Mouse (Mus musculus) neural tube, embryonic 13.5 days (tissue): ENCODE results near the gene Crybb2. TPM values are rescaled to one million over a fixed set of nuclear protein-coding genes. Genes with fewer than 3 reads are reported as not detected.
"Not testable (repeated sequence)": the region's sequence is repeated elsewhere in the genome, so short reads cannot be mapped to it uniquely, and the experiment has no call there.

Source experiments
- ATAC-seq: fragments of 200-750 bp; cut with Nextera tagmentation; 2 replicates; pipeline ENCODE4 v1.8.0; 2017; ENCODE audit warnings: low read depth, mild to moderate bottlenecking, moderate TSS enrichment, moderate library complexity
- H3K27ac ChIP-seq: fragments of 300-500 bp; sonication (generic); replicated peaks from 2 replicates; pipeline ENCODE4 v1.5.1; 2015; ENCODE audit warnings: moderate library complexity, mild to moderate bottlenecking, inconsistent platforms
- H3K27me3 ChIP-seq: fragments of 300-500 bp; sonication (generic); 2 replicates; pipeline ENCODE4 v1.6.1; 2015; ENCODE audit warnings: mild to moderate bottlenecking, inconsistent platforms
- H3K36me3 ChIP-seq: fragments of 300-500 bp; sonication (generic); 2 replicates; pipeline ENCODE4 v1.6.1; 2015; ENCODE audit warnings: mild to moderate bottlenecking, inconsistent platforms
- H3K4me1 ChIP-seq: fragments of 300-500 bp; sonication (generic); replicated peaks from 2 replicates; pipeline ENCODE4 v1.6.1; 2015; ENCODE audit warnings: inconsistent platforms
- H3K4me2 ChIP-seq: fragments of 300-500 bp; sonication (generic); 2 replicates; pipeline ENCODE4 v1.6.1; 2015; ENCODE audit warnings: inconsistent platforms, mild to moderate bottlenecking, moderate library complexity
- H3K4me3 ChIP-seq: fragments of 300-500 bp; sonication (generic); 2 replicates; pipeline ENCODE4 v1.5.1; 2015; ENCODE audit warnings: mild to moderate bottlenecking, inconsistent platforms
- H3K9ac ChIP-seq: fragments of 300-500 bp; sonication (generic); 2 replicates; pipeline ENCODE4 v1.6.1; 2015; ENCODE audit warnings: moderate library complexity, mild to moderate bottlenecking, inconsistent platforms
- H3K9me3 ChIP-seq: fragments of 300-500 bp; sonication (generic); 2 replicates; pipeline ENCODE4 v1.6.1; 2016; ENCODE audit warnings: inconsistent platforms
- WGBS: fragments of 180-500 bp; shearing (Covaris S2); methylation state at CpG from one replicate; pipeline ENCODE4 v1.1.7; 2015; 5-methylcytosine and 5-hydroxymethylcytosine counted together
- polyA plus RNA-seq: library from polyadenylated mRNA; unstranded; fragments of >200 nt; fragmentation: Nextera tagmentation; extraction: Ambion mirVana; gene quantifications from 2 replicates; pipeline ENCODE4 v1.2.1, GENCODE M21; 2015

Crybb2 gene
- not detected in 2 replicates for polyA plus RNA-seq

DNA sequence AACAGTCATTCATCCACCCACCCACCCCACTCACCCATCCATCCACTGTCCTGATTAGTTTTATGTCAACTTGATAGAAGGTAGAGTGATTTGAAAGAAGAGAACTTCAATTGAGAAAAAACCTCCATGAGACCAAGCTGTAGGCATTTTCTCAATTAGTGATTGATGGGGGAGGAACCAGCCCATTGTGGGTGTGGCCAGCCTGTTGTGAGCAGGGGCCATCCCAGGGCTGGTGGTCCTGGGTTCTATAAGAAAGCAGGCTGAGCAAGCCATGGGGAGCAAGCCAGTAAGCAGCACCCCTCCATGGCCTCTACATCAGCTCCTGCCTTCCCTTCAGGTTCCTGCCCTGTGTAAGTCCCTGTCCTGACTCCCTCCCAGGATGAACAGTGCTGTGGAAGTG lies at the start of gene Crybb2:
Gene Crybb2 (minus strand): TSS at position 101 of the 400 bp plus-strand sequence.
- H3K9ac ChIP-seq: no peak within 1 kb of the TSS
- H3K9me3 ChIP-seq: no peaks in the 10 kb centered on the region
- H3K36me3 ChIP-seq: no peaks in the 10 kb centered on the region
- no peaks in the 10 kb centered on the region for H3K27me3 ChIP-seq
- H3K4me3 ChIP-seq: no peak within 1 kb of the TSS
- H3K27ac ChIP-seq: no peak within 1 kb of the TSS
- no peaks in the 10 kb centered on the region for H3K4me1 ChIP-seq
- no peak within 1 kb of the TSS for H3K4me2 ChIP-seq
- ATAC-seq: no peak

DNA sequence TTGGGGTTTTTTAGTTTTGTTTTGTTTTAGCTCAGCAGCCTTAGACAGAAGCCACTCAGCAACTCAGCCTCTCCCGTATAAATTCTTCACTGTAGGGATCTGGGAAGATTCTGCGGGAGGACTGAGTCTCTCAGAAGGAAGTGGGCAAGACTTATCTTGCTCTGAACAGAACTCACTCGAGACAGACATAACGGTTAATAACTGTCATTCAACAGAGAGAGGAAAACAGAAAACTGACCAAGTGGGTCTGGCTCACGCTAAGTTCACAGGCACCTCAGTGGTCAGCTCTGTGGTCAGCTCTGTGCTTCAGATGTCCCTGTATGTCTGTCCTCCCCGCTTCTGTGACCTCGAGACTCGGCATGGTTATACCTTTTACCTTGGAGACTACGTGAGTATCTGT lies 49.4 kb upstream of the Crybb2 start:
- WGBS: 80% methylated on average over 9 of the region's 9 CpGs
- ATAC-seq: no peak
- Histone ChIP-seq H3K36me3 (no peaks in the 10 kb centered on the region), H3K4me3 (no peak overlapping the region), H3K27me3 (no peaks in the 10 kb centered on the region), H3K4me2 (no peak overlapping the region), H3K9me3 (no peaks in the 10 kb centered on the region), H3K9ac (no peak overlapping the region), H3K27ac (no peak overlapping the region), H3K4me1 (peaks cover 42% of the 10 kb centered on the region)

DNA sequence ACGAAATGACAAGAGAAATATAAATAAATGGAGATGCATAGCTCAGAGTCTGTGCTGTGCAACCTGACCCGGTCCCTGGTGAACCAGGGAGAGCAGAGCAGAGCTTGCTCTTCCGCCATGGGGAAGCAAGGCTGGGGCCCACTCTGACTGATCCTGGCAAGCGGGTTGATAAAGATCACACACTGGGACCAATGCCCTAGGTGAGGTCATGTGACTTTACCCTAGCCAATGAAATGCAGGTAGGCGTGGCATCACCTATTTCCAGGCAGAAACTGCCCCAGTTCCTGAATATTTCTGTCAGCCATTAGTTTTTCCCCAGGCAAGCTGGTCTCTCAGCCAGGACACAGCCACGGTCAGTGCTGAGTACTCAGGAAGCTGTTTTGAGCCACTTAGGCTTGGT lies 48.8 kb upstream of the Crybb2 start:
- H3K4me1 ChIP-seq: peaks cover 48% of the 10 kb centered on the region
- 55% methylated on average over 6 of the region's 6 CpGs for WGBS
- H3K9ac ChIP-seq: no peak overlapping the region
- no peak overlapping the region for H3K27ac ChIP-seq
- no peak for ATAC-seq
- H3K4me2 ChIP-seq: no peak overlapping the region
- no peak overlapping the region for H3K4me3 ChIP-seq
- H3K27me3 ChIP-seq: no peaks in the 10 kb centered on the region
- no peaks in the 10 kb centered on the region for H3K36me3 ChIP-seq
- H3K9me3 ChIP-seq: no peaks in the 10 kb centered on the region

DNA sequence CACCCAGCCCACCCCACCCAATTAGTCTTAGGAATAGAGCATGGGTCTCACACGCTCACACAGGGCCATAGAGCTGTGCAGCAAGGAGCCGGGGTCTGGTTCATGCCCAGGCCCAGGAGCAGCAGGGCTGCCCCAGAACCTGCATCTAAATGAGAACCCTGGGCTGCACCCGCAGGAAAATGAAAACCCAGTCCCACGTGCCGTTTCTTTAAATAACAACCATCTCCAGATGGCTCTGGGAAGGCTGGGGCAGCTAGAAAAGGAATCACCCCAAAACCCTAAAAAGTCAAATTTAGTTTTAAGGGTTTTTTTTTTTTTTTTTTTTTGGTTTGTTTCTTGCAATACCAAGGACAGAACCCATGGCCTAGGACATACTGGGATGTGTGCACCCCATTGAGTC lies 47.4 kb upstream of the Crybb2 start:
- H3K4me3 ChIP-seq: no peak overlapping the region
- H3K27ac ChIP-seq: no peak overlapping the region
- H3K27me3 ChIP-seq: no peaks in the 10 kb centered on the region
- peaks cover 44% of the 10 kb centered on the region for H3K4me1 ChIP-seq
- H3K9ac ChIP-seq: 0 out of 2 replicates have a peak overlapping the region, but pooled peaks have one; percentile 5
- no peak overlapping the region for H3K4me2 ChIP-seq
- WGBS: 68% methylated on average over 5 of the region's 5 CpGs
- ATAC-seq: no peak
- H3K9me3 ChIP-seq: no peaks in the 10 kb centered on the region
- H3K36me3 ChIP-seq: no peaks in the 10 kb centered on the region

DNA sequence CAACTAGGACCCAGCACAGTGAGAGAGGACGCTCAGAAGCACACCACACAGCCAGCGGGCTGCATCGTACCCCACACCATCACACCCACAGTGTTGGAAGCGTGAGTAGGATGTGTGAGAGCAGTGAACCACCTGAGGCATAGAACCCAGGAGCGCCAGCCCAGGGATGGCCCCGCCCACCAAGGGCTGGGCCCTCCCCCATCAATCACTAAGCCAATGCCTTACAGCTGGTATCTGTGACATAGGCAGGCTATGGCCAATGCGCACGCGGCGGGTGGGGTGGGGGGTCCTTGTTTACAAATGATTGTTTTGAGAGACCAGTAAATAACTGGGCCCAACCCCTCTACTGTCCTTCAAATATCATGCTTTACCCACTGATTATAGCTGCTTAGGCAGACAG lies 46.0 kb upstream of the Crybb2 start:
- no peaks in the 10 kb centered on the region for H3K36me3 ChIP-seq

DNA sequence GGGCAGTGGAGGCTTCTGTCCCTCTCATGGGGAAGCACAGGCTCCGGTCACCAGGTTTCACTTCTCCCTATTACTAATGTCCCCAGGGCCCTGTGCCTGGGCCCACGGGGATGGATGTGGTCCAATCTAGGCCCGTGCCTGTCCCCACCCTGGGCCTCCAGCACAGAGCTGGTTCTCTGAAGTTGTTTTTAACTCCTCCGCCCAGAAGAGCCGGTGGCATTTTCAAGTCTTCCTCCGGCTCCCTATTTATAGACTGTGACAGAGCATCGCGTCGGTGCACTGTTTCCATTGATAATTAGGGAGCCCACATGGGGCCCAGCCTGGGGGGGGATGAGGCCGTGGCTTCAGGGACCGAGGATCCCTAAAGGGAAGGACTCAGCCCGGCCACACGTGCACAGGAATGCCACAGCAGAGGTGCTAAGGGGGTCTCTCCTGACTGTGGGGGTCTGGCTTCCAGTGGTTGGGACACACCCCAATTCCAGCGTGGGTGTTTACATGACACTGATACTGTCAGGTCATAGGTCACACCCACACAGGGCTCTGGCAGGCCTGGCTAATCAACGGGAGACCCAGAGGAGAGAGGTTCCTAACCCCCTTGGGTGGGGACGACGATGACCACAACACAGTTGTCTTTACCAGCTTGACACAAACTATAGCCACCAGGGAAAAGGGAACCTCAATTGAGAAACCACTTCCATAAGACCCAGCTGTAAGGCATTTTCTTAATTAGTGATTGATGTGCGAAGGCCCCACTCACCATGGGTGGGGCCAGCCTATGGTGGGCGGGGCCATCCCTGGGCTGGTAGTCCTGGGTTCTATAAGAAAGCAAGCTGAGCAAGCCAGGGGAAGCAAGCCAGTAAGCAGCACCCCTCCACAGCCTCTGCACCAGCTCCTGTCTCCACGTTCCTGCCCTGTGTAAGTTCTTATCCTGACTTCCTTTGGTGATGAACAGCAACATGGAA lies 44.6 kb upstream of the Crybb2 start:
- 45% methylated on average over 20 of the region's 20 CpGs for WGBS
- Histone ChIP-seq H3K27me3 (no peaks in the 10 kb centered on the region), H3K4me1 (peaks cover 31% of the 10 kb centered on the region), H3K9ac (0 out of 2 replicates have a peak overlapping the region, but pooled peaks have one; percentile 0), H3K36me3 (no peaks in the 10 kb centered on the region), H3K4me2 (no peak overlapping the region), H3K27ac (peak overlapping the region; percentile 54), H3K9me3 (no peaks in the 10 kb centered on the region), H3K4me3 (no peak overlapping the region)
- ATAC-seq: no peak

More for the DNA sequence above, 46.0 kb upstream of the Crybb2 start:
- no peak overlapping the region for H3K27ac ChIP-seq
- no peaks in the 10 kb centered on the region for H3K27me3 ChIP-seq
- no peak for ATAC-seq
- peaks cover 39% of the 10 kb centered on the region for H3K4me1 ChIP-seq
- no peak overlapping the region for H3K4me2 ChIP-seq
- no peaks in the 10 kb centered on the region for H3K9me3 ChIP-seq
- H3K9ac ChIP-seq: no peak overlapping the region
- H3K4me3 ChIP-seq: no peak overlapping the region
- 67% methylated on average over 10 of the region's 10 CpGs for WGBS

DNA sequence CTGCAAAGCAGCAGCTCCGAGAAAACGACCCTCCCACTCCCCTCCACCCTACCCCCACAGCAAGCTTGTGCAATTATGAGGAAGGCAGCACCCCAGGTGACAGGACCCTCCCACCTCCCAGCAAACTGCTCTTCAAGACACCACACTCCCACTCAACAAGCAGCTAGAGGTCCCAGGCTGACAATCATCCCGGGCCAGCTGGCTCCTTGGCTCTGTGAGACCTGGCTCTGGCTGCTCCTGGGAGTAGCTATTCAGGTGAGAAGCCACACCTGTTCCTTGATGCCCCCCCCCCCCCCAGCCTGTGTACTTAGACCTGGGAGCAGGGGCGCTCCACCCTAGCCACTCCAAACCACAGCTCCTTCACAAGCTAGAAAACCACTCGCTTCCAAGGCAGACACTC lies 43.2 kb upstream of the Crybb2 start:
- ATAC-seq: no peak
- no peak overlapping the region for H3K4me2 ChIP-seq
- peaks cover 31% of the 10 kb centered on the region for H3K4me1 ChIP-seq
- 45% methylated on average over 5 of the region's 5 CpGs for WGBS
- H3K27me3 ChIP-seq: no peaks in the 10 kb centered on the region
- H3K36me3 ChIP-seq: no peaks in the 10 kb centered on the region
- no peak overlapping the region for H3K4me3 ChIP-seq
- H3K9me3 ChIP-seq: no peaks in the 10 kb centered on the region
- H3K9ac ChIP-seq: no peak overlapping the region
- no peak overlapping the region for H3K27ac ChIP-seq

DNA sequence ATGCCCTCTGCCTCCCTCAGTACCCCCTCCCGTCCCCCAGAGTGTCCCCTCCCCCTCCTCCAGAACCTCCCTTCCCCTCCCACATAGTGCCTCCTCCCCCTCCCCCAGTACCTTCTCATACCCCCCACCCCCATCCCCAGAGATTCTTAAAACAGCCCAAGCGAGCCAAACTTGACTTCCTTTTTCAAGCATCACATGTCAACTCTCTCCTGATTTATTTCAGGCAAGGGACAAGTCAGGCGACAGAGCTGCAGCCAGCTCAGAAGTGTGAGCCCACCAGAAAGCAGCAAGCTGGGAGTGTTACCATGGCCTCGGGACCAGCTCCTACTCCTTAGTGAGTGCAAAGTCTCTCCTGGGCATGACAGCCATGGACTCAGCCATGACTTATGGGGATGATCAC lies 41.4 kb upstream of the Crybb2 start:
- no peak for ATAC-seq
- H3K9ac ChIP-seq: no peak overlapping the region
- peak overlapping the region; percentile 69; the same call in 1 of the 2 replicates for H3K27ac ChIP-seq
- no peak overlapping the region for H3K4me3 ChIP-seq
- no peaks in the 10 kb centered on the region for H3K27me3 ChIP-seq
- H3K4me2 ChIP-seq: no peak overlapping the region
- WGBS: 3% methylated on average over 4 of the region's 4 CpGs
- peaks cover 28% of the 10 kb centered on the region for H3K4me1 ChIP-seq
- H3K9me3 ChIP-seq: no peaks in the 10 kb centered on the region
- H3K36me3 ChIP-seq: no peaks in the 10 kb centered on the region

DNA sequence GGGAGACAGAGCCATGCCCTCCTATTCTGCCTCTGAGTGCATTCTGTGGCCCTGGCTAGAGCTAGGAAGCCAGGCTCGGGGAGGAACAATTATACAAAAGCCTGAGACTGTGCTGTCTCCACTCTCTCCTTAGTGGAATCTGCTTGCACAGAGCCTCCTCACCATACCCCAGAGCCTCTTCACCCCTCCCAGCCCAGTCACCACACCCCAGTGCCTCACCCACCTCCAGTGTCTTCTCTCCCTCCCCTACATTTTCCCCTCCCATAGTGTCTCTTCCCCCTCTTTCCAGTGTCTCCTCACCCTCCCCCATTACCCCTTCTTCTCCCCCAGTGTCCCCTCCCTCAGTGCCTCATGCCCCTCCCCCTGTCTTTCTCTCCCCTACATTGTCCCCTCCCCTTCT lies 41.0 kb upstream of the Crybb2 start:
- peak overlapping the region; percentile 69 for H3K27ac ChIP-seq
- 0% methylated on average over 1 of the region's 1 CpGs for WGBS
- H3K9me3 ChIP-seq: no peaks in the 10 kb centered on the region
- H3K27me3 ChIP-seq: no peaks in the 10 kb centered on the region
- peak overlapping the region; percentile 41; the same call in 1 of the 2 replicates for H3K9ac ChIP-seq
- 0 out of 2 replicates have a peak, but pooled peaks have one; percentile 37 for ATAC-seq
- H3K36me3 ChIP-seq: no peaks in the 10 kb centered on the region
- peaks cover 28% of the 10 kb centered on the region for H3K4me1 ChIP-seq
- no peak overlapping the region for H3K4me2 ChIP-seq
- no peak overlapping the region for H3K4me3 ChIP-seq

DNA sequence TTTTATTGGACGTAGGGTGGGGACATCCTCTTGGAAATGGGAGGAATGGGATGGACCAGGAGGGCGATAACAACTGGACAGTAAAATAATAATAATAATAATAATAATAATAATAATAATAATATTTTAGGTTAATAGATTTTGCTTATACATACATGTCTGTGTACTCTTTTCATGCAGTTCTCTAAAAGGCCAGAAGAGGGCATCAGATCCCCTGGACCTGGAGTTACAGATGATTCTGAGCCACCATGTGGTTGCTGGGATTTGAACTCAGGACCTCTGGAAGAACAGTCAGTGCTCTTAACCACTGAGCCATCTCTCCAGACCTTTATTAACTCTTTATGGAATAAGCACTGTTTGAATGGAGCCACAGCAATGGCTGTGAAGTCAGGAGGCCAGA lies 39.7 kb upstream of the Crybb2 start:
- WGBS: 93% methylated on average over 2 of the region's 2 CpGs
- H3K27ac ChIP-seq, ATAC-seq, H3K4me2 ChIP-seq, H3K9ac ChIP-seq, H3K9me3 ChIP-seq, H3K36me3 ChIP-seq, H3K27me3 ChIP-seq, H3K4me3 ChIP-seq: not testable (repeated sequence)
- H3K4me1 ChIP-seq: peaks cover 26% of the 10 kb centered on the region

DNA sequence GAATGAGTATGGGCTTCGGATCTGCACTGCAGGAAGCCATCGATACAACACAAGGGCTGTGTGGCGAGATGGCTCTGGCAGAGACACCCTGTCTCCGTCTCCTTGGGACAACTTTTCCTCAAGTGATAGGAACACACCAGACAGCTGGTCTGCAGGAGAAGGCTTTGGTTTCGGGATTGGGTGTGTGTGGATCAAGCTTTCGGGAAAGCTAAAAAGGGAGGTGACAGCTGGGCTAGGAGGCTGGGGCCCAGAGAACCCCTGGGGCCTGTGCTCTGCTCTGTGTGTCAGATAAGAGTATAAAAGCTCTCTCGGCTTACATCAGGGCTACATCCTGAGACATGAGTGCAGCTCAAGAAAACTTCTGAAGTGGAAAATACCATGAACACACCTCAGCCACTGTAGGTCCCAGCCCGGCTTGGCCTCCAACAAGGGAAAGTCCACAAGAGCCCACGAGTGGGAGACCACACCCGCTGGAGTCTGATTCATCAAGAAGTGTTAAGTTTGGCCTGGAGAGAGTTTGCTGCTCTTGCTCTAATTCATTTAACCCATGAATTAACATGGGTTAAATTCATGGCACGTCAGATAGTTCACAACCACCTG lies 38.3 kb upstream of the Crybb2 start:
- no peaks in the 10 kb centered on the region for H3K27me3 ChIP-seq
- no peak overlapping the region for H3K4me3 ChIP-seq
- WGBS: 82% methylated on average over 11 of the region's 11 CpGs
- H3K36me3 ChIP-seq: no peaks in the 10 kb centered on the region
- peaks cover 16% of the 10 kb centered on the region for H3K4me1 ChIP-seq
- no peak overlapping the region for H3K4me2 ChIP-seq
- H3K9me3 ChIP-seq: no peaks in the 10 kb centered on the region
- ATAC-seq: no peak
- H3K9ac ChIP-seq: no peak overlapping the region
- H3K27ac ChIP-seq: no peak overlapping the region

DNA sequence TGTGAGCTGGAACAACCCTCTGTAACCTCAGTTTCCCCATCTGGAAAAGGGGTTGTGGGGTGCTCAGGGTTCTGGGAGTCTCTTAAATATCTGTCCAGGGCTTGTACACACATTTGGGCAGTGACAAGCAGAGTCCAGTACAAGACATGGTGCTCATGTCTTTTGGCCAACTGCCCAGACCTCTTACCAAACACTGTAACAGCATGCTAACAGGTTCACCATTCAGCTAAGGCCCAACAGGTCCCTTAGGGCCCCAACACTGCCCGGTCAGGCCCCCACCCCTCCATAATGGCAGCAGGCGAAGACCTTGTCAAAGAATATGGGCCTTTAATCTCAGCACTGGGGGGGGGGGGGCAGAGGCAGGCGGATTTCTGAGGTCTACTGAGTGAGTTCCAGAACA lies 37.8 kb upstream of the Crybb2 start:
- Histone ChIP-seq H3K4me2 (no peak overlapping the region), H3K4me1 (peaks cover 17% of the 10 kb centered on the region), H3K4me3 (no peak overlapping the region), H3K27me3 (no peaks in the 10 kb centered on the region), H3K27ac (no peak overlapping the region), H3K9me3 (no peaks in the 10 kb centered on the region), H3K36me3 (no peaks in the 10 kb centered on the region), H3K9ac (no peak overlapping the region)
- no peak for ATAC-seq
- 73% methylated on average over 3 of the region's 3 CpGs for WGBS
